Mouse (Mus musculus) CH12.LX (cell line): ENCODE data around the gene Bcor.

Source experiments
- CHD1 ChIP-seq: IDR thresholded peaks from 2 replicates; pipeline ENCODE4 v1.6.1; 2012; ENCODE audit warnings: low read depth, low read length, improper control_type of control experiment, inconsistent platforms
- CHD2 ChIP-seq: IDR thresholded peaks from 2 replicates; pipeline ENCODE4 v1.6.1; 2011; ENCODE audit warnings: low read length, improper control_type of control experiment
- CTCF ChIP-seq, 2 experiments: IDR thresholded peaks in 1 of 2; conservative IDR thresholded peaks in 1 of 2; 2 replicates each; pipeline ENCODE4 v1.5.1; 2011 to 2012; ENCODE audit warnings: low read depth in 2 of 2, low read length in 2 of 2, improper control_type of control experiment in 1 of 2, inconsistent platforms in 1 of 2, mild to moderate bottlenecking in 1 of 2, moderate library complexity in 1 of 2
- E2F4 ChIP-seq: IDR thresholded peaks from 2 replicates; pipeline ENCODE4 v1.6.1; 2011; ENCODE audit warnings: low read depth, low read length, improper control_type of control experiment; ENCODE audit not compliant: insufficient replicate concordance
- EP300 ChIP-seq: IDR thresholded peaks from 2 replicates; pipeline ENCODE4 v1.6.1; 2011; ENCODE audit warnings: low read length, improper control_type of control experiment
- HCFC1 ChIP-seq: IDR thresholded peaks from 2 replicates; pipeline ENCODE4 v1.6.1; 2012; ENCODE audit warnings: low read depth, mild to moderate bottlenecking, inconsistent platforms, low read length, improper control_type of control experiment
- JUND ChIP-seq: conservative IDR thresholded peaks from 2 replicates; pipeline ENCODE4 v1.6.1; 2011; ENCODE audit warnings: low read depth, low read length, improper control_type of control experiment
- MXI1 ChIP-seq: IDR thresholded peaks from 2 replicates; pipeline ENCODE4 v1.6.1; 2011; ENCODE audit warnings: mild to moderate bottlenecking, low read depth, low read length, improper control_type of control experiment
- MYC ChIP-seq: IDR thresholded peaks from 2 replicates; pipeline ENCODE4 v1.6.1; 2011; ENCODE audit warnings: low read depth, mild to moderate bottlenecking, improper control_type of control experiment, low read length
- POLR2A ChIP-seq: IDR thresholded peaks from 2 replicates; pipeline ENCODE4 v1.6.1; 2011; ENCODE audit warnings: low read depth, mild to moderate bottlenecking, improper control_type of control experiment, low read length
- POLR2AphosphoS2 ChIP-seq: IDR thresholded peaks from 2 replicates; pipeline ENCODE4 v1.6.1; 2011; ENCODE audit warnings: low read depth, low read length, improper control_type of control experiment
- RAD21 ChIP-seq: IDR thresholded peaks from 2 replicates; pipeline ENCODE4 v1.6.1; 2011; ENCODE audit warnings: low read depth, mild to moderate bottlenecking, low read length, improper control_type of control experiment, moderate library complexity
- USF2 ChIP-seq: conservative IDR thresholded peaks from 2 replicates; pipeline ENCODE4 v1.6.1; 2011; ENCODE audit warnings: low read depth, low read length, improper control_type of control experiment
- ZMIZ1 ChIP-seq: IDR thresholded peaks from 2 replicates; pipeline ENCODE4 v1.6.1; 2012; ENCODE audit warnings: low read depth, mild to moderate bottlenecking, inconsistent platforms, low read length, improper control_type of control experiment

GRCm38 (mm10) chrX:12129230-12129629, 30.9 kb downstream of the Bcor start:
- TF ChIP-seq MXI1 (no peak), POLR2AphosphoS2 (no peak), CTCF (conservative IDR thresholded peaks at IDR 0.05 in 1 of 2, IDR thresholded peaks at IDR 0.05 in 1 of 2; ENCODE audit: low read depth in 2 of 2, low read length in 2 of 2) (no peak), USF2 (no peak), POLR2A (no peak), EP300 (no peak), E2F4 (no peak), CHD2 (no peak), ZMIZ1 (no peak), HCFC1 (no peak), MYC (no peak; the same call in 1 of the 2 replicates), JUND (no peak), CHD1 (no peak), RAD21 (no peak)
